Mouse (Mus musculus): ENCODE data around the gene Chst8. TPM values are rescaled to one million over a fixed set of nuclear protein-coding genes. Genes with fewer than 3 reads are reported as not detected.

The Chst8 gene
- total and polyA plus RNA-seq, 2 experiments from 2014 or later: 0.20 to 6.4 TPM

DNA sequence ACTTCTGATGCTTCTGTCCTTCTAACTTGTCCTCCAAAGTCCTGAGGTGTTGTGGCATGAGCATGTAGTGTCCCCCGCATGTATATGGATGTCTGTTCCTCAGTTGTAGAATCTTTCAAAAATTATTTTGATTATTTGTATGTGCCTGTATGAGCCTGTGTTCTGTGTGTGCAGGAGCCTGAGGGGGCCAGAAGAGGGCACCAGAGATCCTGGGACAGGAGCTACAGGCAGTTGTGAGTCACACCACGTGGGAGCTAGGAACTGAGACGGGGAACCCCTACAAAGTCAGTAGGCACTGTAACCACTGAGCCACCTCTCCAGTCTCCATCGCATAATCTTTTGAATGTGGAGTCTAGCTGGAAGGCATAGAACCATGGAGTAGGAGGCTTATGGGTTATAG lies 36.3 kb upstream of the Chst8 start:
- no peak for TF ChIP-seq EP300 (IDR thresholded peaks at IDR 0.05; ENCODE audit: low read depth)
- TF ChIP-seq CTCF (IDR thresholded peaks at IDR 0.05; ENCODE audit: low read depth): no peak
- Histone ChIP-seq H3K27me3 (ENCODE audit: control insufficient read depth, insufficient read depth, low read length) (no peaks in the 10 kb centered on the region), H3K4me3 (ENCODE audit: low read depth, low read length) (no peak overlapping the region), H3K36me3 (replicated peaks; ENCODE audit: control insufficient read depth, insufficient read depth, low read length) (no peaks in the 10 kb centered on the region), H3K4me1 (ENCODE audit: control insufficient read depth, insufficient read depth) (no peaks in the 10 kb centered on the region), H3K4me2 (ENCODE audit: low read depth, low read length) (no peak overlapping the region), H3K27ac (ENCODE audit: low read depth) (no peak overlapping the region), H3K9me3 (replicated peaks; ENCODE audit: control insufficient read depth, low read length) (no peaks in the 10 kb centered on the region), H3K9ac (replicated peaks; ENCODE audit: low read depth, low read length) (no peak overlapping the region)
- WGBS: 88% methylated on average over 4 of the region's 4 CpGs
- ATAC-seq (ENCODE audit: insufficient read depth, low read depth): no peak
- DNase-seq (ENCODE audit: low spot score): no peak

DNA sequence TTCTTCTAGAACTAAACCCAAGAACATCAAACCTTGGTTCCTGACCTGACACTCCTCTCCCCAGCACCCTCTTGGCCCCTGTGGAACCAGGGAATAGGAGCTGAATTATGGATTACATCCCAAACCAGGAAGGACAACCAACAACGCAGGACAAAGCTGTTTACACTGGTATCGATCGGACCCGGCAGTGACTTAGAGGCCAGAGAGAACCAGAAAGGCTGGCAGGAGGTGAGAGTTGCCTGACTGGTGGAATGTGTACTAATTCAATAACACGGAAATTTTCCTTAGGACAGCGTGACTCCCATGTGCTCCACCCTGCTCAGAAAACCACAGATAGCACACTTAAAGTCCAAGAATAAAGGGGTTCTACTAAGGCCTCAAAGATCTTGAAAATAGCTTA lies 35.4 kb upstream of the Chst8 start:
- H3K9ac ChIP-seq (replicated peaks; ENCODE audit: low read depth, low read length): no peak overlapping the region
- 81% methylated on average over 6 of the region's 6 CpGs for WGBS
- no peak overlapping the region for H3K4me3 ChIP-seq (ENCODE audit: low read depth, low read length)
- DNase-seq (ENCODE audit: low spot score) (no peak), ATAC-seq (ENCODE audit: insufficient read depth, low read depth) (no peak)
- TF ChIP-seq CTCF (IDR thresholded peaks at IDR 0.05; ENCODE audit: low read depth) (no peak), EP300 (IDR thresholded peaks at IDR 0.05; ENCODE audit: low read depth) (no peak)
- H3K4me1 ChIP-seq (ENCODE audit: control insufficient read depth, insufficient read depth): no peaks in the 10 kb centered on the region
- no peaks in the 10 kb centered on the region for H3K36me3 ChIP-seq (replicated peaks; ENCODE audit: control insufficient read depth, insufficient read depth, low read length)
- no peaks in the 10 kb centered on the region for H3K27me3 ChIP-seq (ENCODE audit: control insufficient read depth, insufficient read depth, low read length)
- H3K4me2 ChIP-seq (ENCODE audit: low read depth, low read length): no peak overlapping the region
- H3K9me3 ChIP-seq (replicated peaks; ENCODE audit: control insufficient read depth, low read length): no peaks in the 10 kb centered on the region
- H3K27ac ChIP-seq (ENCODE audit: low read depth): no peak overlapping the region

DNA sequence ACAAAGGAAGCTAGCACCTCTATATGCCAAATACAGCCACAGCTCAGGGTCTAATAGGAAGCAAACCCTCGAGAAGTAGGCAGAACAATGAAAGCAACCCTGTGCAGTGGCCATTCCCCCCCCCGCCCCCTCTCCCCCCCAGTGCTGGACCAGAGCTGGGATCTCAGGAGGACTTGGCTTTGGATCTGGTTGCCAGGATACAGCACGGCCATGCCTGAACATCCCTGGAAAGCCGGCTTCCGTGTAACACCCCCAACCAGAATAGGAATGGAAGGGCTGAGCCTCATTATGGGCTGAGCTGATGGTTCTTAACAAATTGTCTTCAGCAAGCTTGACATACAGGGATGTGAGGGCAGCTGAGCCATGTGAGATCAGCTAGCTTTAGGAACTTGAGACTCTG lies 34.9 kb upstream of the Chst8 start:
- Histone ChIP-seq H3K36me3 (replicated peaks; ENCODE audit: control insufficient read depth, insufficient read depth, low read length) (no peaks in the 10 kb centered on the region), H3K4me2 (ENCODE audit: low read depth, low read length) (no peak overlapping the region), H3K27ac (ENCODE audit: low read depth) (no peak overlapping the region), H3K4me1 (ENCODE audit: control insufficient read depth, insufficient read depth) (no peaks in the 10 kb centered on the region), H3K9me3 (replicated peaks; ENCODE audit: control insufficient read depth, low read length) (no peaks in the 10 kb centered on the region), H3K9ac (replicated peaks; ENCODE audit: low read depth, low read length) (no peak overlapping the region), H3K4me3 (ENCODE audit: low read depth, low read length) (no peak overlapping the region), H3K27me3 (ENCODE audit: control insufficient read depth, insufficient read depth, low read length) (no peaks in the 10 kb centered on the region)
- TF ChIP-seq EP300 (IDR thresholded peaks at IDR 0.05; ENCODE audit: low read depth): no peak
- no peak for TF ChIP-seq CTCF (IDR thresholded peaks at IDR 0.05; ENCODE audit: low read depth)
- 70% methylated on average over 5 of the region's 5 CpGs for WGBS
- DNase-seq (ENCODE audit: low spot score): no peak
- ATAC-seq (ENCODE audit: insufficient read depth, low read depth): no peak

DNA sequence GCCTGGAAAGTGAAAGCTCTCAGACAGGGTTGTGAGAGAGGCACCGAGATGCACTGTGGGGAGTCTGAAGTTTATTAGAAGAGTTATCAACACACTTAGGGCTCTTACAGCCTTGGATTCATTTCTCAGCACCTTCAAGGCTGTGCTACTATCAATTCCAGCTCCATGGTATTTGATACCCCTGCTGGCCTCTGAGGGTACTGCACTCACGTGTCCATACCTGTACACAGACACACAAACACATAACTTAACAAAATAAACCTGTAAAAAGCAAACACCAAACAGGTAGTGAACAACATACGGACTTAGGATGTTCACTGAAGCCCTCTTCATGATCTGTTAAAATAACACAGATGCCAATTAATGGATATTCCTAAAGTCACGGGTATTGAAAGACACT lies 26.2 kb upstream of the Chst8 start:
- TF ChIP-seq CTCF (IDR thresholded peaks at IDR 0.05; ENCODE audit: low read depth) (0 out of 2 replicates have a peak, but pooled peaks have one; percentile 11), EP300 (IDR thresholded peaks at IDR 0.05; ENCODE audit: low read depth) (no peak)
- 87% methylated on average over 4 of the region's 4 CpGs for WGBS
- ATAC-seq (ENCODE audit: insufficient read depth, low read depth) (no peak), DNase-seq (ENCODE audit: low spot score) (no peak)
- H3K4me2 ChIP-seq (ENCODE audit: low read depth, low read length): no peak overlapping the region
- no peaks in the 10 kb centered on the region for H3K4me1 ChIP-seq (ENCODE audit: control insufficient read depth, insufficient read depth)
- H3K27me3 ChIP-seq (ENCODE audit: control insufficient read depth, insufficient read depth, low read length): no peaks in the 10 kb centered on the region
- no peak overlapping the region for H3K4me3 ChIP-seq (ENCODE audit: low read depth, low read length)
- H3K9me3 ChIP-seq (replicated peaks; ENCODE audit: control insufficient read depth, low read length): peaks cover 4% of the 10 kb centered on the region; the same call in 1 of the 2 replicates
- H3K36me3 ChIP-seq (replicated peaks; ENCODE audit: control insufficient read depth, insufficient read depth, low read length): no peaks in the 10 kb centered on the region
- no peak overlapping the region for H3K27ac ChIP-seq (ENCODE audit: low read depth)
- no peak overlapping the region for H3K9ac ChIP-seq (replicated peaks; ENCODE audit: low read depth, low read length)

DNA sequence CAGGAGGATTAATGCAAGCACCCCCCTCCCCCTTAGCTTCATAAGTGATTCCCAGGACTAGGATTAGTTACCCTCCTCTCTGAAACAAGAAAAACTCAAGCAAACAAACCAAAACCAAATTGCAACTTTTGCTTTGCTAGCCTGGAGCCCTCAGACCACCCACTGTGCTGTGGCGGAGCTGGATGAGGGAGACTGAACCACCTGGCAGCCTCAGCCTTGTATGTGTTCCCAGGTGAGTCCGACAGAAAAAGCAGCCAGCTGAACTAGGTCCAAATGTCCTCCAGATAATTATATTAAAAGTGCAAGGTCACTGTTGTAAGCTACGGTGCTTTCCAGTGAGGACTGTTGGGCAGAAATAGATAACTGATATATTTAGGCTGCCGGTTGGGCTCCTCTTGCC lies 25.7 kb upstream of the Chst8 start:
- Histone ChIP-seq H3K4me3 (ENCODE audit: low read depth, low read length) (no peak overlapping the region), H3K9ac (replicated peaks; ENCODE audit: low read depth, low read length) (no peak overlapping the region), H3K9me3 (replicated peaks; ENCODE audit: control insufficient read depth, low read length) (peaks cover 4% of the 10 kb centered on the region; the same call in 1 of the 2 replicates), H3K4me2 (ENCODE audit: low read depth, low read length) (no peak overlapping the region), H3K4me1 (ENCODE audit: control insufficient read depth, insufficient read depth) (no peaks in the 10 kb centered on the region), H3K36me3 (replicated peaks; ENCODE audit: control insufficient read depth, insufficient read depth, low read length) (no peaks in the 10 kb centered on the region), H3K27me3 (ENCODE audit: control insufficient read depth, insufficient read depth, low read length) (no peaks in the 10 kb centered on the region), H3K27ac (ENCODE audit: low read depth) (no peak overlapping the region)
- DNase-seq (ENCODE audit: low spot score) (no peak), ATAC-seq (ENCODE audit: insufficient read depth, low read depth) (no peak)
- no peak for TF ChIP-seq EP300 (IDR thresholded peaks at IDR 0.05; ENCODE audit: low read depth)
- TF ChIP-seq CTCF (IDR thresholded peaks at IDR 0.05; ENCODE audit: low read depth): no peak
- 65% methylated on average over 4 of the region's 4 CpGs for WGBS

DNA sequence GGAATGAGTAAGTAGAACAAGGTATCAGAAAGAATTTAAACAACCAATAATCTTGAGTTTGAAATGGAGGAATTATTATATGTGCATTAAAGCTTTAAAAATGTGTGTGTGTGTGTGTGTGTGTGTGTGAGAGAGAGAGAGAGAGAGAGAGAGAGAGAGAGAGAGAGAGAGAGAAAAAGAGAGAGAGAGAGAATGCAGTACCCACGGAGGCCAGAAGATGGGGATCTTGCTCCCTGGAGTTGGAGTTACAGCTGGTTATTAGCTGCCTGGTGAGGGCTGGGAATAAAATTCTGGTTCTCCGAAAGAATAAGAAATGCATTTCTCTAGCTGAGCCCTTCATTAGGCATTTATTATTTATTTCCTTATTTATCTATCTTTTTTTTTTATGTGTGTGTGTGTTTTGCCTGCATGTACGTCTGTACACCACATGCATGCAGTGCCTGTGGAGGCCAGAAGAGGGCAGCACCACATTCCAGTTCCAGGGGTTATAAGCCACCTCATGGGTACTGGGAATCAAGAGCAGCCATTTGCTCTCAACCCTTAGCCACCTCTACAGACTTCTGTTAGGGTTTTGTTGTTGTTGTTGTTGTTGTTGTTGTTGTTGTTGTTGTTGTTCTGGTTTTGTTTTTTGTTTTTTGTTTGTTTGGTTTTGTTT lies 13.9 kb upstream of the Chst8 start:
- no peaks in the 10 kb centered on the region for H3K36me3 ChIP-seq (replicated peaks; ENCODE audit: control insufficient read depth, insufficient read depth, low read length)
- H3K9ac ChIP-seq (replicated peaks; ENCODE audit: low read depth, low read length): no peak overlapping the region
- no peak for TF ChIP-seq EP300 (IDR thresholded peaks at IDR 0.05; ENCODE audit: low read depth)
- TF ChIP-seq CTCF (IDR thresholded peaks at IDR 0.05; ENCODE audit: low read depth): peak; percentile 16; the same call in 1 of the 2 replicates
- no peak overlapping the region for H3K4me2 ChIP-seq (ENCODE audit: low read depth, low read length)
- no peak overlapping the region for H3K4me3 ChIP-seq (ENCODE audit: low read depth, low read length)
- no peak for DNase-seq (ENCODE audit: low spot score)
- WGBS: 36% methylated on average over 3 of the region's 3 CpGs
- H3K9me3 ChIP-seq (replicated peaks; ENCODE audit: control insufficient read depth, low read length): 0 out of 2 replicates have a peak, but pooled peaks cover 4% of the 10 kb centered on the region
- no peak overlapping the region for H3K27ac ChIP-seq (ENCODE audit: low read depth)
- no peak for ATAC-seq (ENCODE audit: insufficient read depth, low read depth)
- no peaks in the 10 kb centered on the region for H3K4me1 ChIP-seq (ENCODE audit: control insufficient read depth, insufficient read depth)
- no peaks in the 10 kb centered on the region for H3K27me3 ChIP-seq (ENCODE audit: control insufficient read depth, insufficient read depth, low read length)

Measured in heart, postnatal 0 days (tissue).